Mouse (Mus musculus) liver, embryonic 14.5 days (tissue): ENCODE measurements around the gene Astn2.

Experiments
- CTCF ChIP-seq: IDR thresholded peaks from 2 replicates; pipeline ENCODE4 v1.5.1; 2016; ENCODE audit warnings: antibody characterized with exemption, low read depth, control low read depth
- EP300 ChIP-seq: IDR thresholded peaks from 2 replicates; pipeline ENCODE4 v1.6.1; 2016; ENCODE audit warnings: antibody characterized with exemption, low read depth

- TF ChIP-seq EP300 = no peak
- no peak for TF ChIP-seq CTCF
Observed at GRCm38 (mm10) chr4:65580254-65580653, 824.2 kb downstream of the Astn2 start.
